Mouse (Mus musculus): ENCODE measurements at regions not wholly inside any gene's neighbourhood (a gene's known extent, or its start where the extent isn't known, plus 50 kb on each side); places are given as distances from the start of the nearest gene placed in this dataset.

DNA sequence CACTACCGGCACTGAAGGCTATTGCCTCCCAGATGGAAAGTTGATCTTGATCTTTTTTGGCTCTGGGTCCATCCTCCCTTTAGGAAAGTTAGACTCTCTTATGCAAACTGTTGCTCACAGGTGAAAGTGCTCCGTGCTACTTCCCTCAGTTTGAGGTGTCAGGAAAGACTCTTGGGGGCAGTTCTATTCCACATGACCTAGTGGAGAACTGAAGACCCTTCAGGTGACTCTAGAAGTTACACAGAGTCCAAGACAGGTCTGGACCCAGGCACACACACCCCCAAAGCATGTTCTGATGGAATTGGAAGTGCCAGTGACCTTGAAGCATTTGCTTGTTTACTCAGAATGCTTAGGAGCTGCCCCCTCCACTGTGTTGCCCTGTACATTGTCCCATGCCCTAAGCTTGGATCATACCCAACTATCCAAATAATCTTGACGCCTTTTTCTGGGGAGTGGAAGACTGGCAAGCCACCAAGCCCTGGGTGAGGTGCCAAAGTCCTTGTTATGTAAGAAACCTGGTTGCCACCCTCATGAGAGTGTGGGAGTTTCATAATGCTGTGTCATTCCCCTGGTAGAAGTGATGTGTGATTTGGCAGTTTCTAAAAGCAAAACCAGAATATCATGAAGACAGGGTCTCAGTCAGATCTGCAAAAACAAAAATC, 51.1 kb upstream of the Nampt start:
- TF ChIP-seq EP300 (optimal IDR thresholded peaks at IDR 0.05) (no peak), CTCF (IDR thresholded peaks at IDR 0.05; ENCODE audit: low read depth) (no peak)

Data from stomach, postnatal 0 days (tissue).